Mouse (Mus musculus) cerebellum, postnatal 36 days (tissue): ENCODE measurements around the gene Cfap126.

Experiments used
- DNase-seq, 2 experiments: peaks; one replicate each; pipeline ENCODE4 v3.0.0; 2021 to 2022; ENCODE audit warnings: mixed read lengths in 2 of 2

Cfap126 gene

GRCm38 (mm10) chr1:171096110-171096964 lies 17.4 kb upstream of the Cfap126 start:
- DNase-seq: no peak

GRCm38 (mm10) chr1:171097136-171097535 lies 16.6 kb upstream of the Cfap126 start:
- DNase-seq: no peak

DNA sequence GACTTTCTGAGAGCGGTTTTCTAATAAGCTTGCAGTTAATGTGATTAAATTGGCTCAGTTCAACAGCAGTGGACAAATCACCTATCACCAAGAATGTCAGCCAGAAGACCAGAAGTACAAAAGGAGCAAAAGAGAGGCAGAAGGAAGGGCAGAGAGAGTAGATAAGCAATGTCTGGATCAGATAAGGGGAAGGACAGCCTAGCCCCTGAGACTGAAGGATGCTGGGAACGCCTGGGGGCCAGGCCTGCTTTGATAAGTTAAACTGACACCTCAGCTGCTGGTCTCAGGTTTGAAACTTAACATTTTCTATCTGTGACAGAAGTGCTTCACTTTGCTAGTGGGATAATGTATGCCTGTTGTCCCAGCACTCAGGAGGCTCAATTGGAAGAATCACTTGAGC lies 16.1 kb upstream of the Cfap126 start:
- DNase-seq: no peak

DNA sequence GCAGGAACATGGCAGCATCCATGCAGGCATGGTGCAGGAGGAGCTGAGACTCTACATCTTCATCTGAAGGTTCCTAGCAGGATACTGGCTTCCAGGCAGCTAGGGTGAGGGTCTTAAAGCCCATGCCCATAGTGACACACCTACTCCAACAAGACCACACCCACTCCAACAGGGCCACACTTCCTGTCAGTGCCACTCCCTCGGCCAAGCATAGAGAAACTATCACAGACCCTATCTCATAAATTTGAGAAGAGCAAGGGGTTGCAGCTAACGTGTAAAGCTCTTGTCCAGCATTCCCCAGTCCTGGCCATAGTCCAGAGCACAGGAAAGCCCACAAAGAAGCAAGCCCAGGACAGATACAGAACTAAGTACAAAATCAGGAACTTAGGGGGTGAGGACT lies 12.7 kb upstream of the Cfap126 start:
- DNase-seq: no peak

- peak; percentile 86 to 91 for DNase-seq
These were observed 11.8 kb upstream of the Cfap126 start for GRCm38 (mm10) chr1:171101733-171102546.

- DNase-seq: peak; percentile 80 to 90
These were observed 11.1 kb upstream of the Cfap126 start for GRCm38 (mm10) chr1:171102547-171103177.

DNA sequence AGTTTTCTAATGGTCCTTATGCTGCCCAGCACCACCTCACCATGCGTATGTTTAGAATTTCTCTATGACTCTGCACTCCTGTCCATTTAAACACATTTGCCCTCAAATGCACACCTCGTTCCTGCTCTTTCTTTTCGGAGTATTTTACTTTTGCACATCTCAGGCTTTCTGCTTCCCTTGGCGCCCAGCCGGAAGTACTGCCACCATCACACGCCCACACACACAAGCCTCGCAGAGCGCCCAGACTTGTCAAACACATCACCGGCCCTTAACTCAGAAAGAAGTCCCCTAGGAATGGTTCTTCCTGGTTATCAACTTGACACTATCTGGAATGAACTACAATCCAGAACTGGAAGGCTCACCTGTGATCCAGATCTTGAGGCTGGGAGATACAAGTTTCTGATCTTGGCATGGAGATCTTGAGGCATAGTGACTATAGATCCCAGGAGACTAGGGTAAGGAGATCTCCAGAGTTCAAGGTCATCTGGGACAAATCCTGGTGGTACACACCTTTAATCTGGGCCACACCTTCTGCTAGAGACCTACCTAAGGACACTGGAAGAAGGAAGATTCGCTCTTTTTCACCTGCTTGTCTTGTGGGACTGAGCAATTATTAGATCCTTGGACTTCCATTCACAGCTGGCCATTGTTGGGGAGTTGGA lies 10.4 kb upstream of the Cfap126 start:
- DNase-seq: no peak

GRCm38 (mm10) chr1:171105226-171105625 lies 8.5 kb upstream of the Cfap126 start:
- DNase-seq: no peak

GRCm38 (mm10) chr1:171109620-171110019 lies 4.1 kb upstream of the Cfap126 start:
- DNase-seq: no peak

DNA sequence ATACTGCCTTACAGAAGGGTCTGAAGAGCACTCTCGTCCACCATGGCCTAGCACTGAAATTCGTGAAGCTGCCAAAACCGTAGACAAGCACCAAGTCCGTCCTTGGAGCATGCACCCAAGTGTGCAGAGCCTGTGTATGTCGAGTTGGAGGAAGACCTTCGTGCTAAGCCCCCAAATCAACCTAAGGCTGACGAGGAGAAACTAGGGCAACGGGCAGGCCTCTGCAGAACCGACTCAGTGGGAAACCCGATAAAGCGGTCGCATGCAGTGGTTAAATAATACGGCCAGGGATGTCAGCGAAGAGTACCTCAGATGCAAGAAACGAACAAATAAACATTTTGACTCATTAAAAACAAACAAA lies 3.1 kb upstream of the Cfap126 start:
- DNase-seq: no peak

DNA sequence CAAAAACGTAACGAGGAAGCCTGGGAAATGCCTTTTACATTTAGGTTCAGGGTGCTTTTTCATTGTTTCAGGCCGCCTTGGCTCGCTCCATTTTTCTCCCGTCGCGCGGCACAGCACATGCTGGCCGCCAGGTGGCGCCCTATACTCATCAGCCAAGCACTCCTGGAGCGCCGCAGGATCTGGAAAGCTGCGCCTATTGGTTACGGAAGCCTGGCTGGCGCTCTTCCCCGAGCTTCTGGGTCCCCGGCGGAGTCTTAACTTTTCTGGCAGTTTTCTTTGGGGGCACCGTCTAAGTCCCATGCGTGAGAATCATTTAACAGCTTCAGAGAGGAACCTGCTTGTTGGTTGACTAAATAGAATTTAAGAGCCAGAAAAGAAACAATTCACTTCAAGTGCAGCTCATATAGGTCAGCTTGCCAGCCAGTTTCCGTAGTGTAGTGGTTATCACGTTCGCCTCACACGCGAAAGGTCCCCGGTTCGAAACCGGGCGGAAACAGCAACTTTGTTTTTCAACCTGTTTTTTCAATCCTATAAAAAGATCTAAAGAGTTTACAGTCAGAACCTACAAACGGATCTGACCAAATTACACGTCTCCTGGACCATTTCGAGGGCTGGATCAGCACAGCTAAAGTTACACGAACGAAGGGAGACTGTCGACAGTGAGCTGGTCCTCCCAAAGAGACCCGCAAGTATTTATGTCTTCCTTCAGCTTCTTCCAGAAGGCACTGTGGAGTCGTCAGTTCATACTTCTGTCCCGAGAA lies 2.5 kb upstream of the Cfap126 start:
- DNase-seq: peak; percentile 93 to 98

- DNase-seq: peak; percentile 18 to 40
These were observed 1.7 kb upstream of the Cfap126 start for GRCm38 (mm10) chr1:171111781-171112575.

DNA sequence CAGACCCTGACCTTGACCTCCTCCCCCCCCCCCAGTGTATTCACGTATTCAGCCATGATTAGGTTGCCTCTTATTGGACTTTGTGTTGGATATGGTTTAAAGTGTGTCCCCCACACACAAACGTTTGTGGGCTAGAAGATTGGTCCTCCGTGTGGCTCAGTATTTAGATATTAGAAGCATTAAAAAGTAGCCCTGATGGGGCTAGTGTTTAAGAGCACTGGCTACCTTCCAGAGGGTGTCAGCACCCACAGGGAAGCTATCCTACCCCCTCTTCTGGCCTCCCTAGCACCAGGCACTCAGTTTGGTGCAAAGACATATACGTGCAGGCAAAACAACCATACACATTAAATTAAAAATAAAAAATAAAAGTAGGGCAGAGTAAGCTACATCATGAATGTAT lies 732 bp upstream of the Cfap126 start:
- no peak for DNase-seq

DNA sequence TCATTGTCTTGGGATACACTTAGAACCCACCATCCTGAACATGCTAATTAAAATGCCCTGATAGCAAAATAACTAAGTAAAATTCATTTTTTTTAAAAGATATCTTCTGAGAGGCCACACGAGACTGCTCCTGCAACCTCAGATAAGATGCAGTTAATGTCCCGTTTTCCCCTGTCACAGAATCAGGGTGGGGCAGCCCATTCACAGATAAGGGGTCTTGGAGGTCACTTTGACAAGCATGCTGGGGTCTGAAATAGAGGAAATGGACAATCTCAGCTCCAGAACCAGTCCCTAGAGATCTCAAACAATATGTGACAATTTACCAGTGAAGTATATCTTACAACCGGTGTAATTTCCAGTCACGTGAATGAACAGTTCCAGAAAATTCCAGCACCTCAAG lies 2.6 kb downstream of the Cfap126 start:
- no peak for DNase-seq

- DNase-seq: peak; percentile 38 to 61
These were observed 4.6 kb downstream of the Cfap126 start for GRCm38 (mm10) chr1:171118269-171118684.

DNA sequence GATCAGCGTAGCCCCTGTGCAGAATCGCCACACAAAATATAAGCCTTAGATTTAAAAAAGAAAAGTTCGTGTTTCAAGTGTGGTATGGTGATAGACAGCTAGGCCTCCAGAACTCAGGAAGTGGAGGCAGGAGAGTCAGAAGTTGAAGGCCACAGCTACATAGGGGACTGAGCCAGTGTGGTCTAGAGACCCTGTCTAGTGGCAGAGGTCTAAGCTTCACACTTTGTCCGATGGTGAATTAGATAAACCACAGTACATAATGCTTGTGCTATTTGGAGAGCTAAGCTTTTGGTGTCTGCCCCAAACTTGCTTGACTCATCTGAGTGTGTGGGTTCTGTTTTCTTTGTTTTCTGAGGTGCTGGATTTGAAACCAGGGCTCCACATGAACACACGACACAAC lies 5.3 kb downstream of the Cfap126 start:
- no peak for DNase-seq

- no peak for DNase-seq
These were observed 5.7 kb downstream of the Cfap126 start for GRCm38 (mm10) chr1:171119405-171119804.

GRCm38 (mm10) chr1:171120893-171121292 lies 7.2 kb downstream of the Cfap126 start:
- DNase-seq: no peak

- DNase-seq: no peak
These were observed 8.1 kb downstream of the Cfap126 start for GRCm38 (mm10) chr1:171121839-171122238.

GRCm38 (mm10) chr1:171122932-171123331 lies 9.2 kb downstream of the Cfap126 start:
- no peak for DNase-seq

DNA sequence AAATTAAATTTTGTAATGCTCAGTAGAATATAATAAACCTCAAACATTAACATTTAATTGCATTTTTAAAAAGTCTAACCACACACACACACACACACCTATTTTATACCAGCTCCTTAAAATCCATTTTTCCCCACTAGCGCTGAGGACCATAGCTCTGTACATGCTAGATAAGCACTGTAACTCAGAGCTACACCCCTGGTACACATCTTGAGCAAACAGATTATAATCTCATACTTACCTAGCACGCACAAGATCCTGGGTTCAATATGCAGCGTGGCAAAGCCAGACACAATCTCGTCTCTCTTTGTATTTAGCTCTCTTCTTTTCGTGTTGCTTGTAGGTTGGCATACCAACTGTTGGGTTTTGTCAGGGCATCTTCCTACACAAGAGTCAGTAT lies 10.7 kb downstream of the Cfap126 start:
- no peak for DNase-seq
